Mouse (Mus musculus): ENCODE results near the gene Rpa2.

GRCm38 (mm10) chr4:132756974-132757373 is 11.2 kb upstream of the Rpa2 start, which contains the start of gene Smpdl3b:
- TF ChIP-seq CTCF (IDR thresholded peaks at IDR 0.05; ENCODE audit: low read depth) (peak; percentile 78), EP300 (optimal IDR thresholded peaks at IDR 0.05) (no peak)

Data from stomach, postnatal 0 days (tissue).